In the genomic region with DNA sequence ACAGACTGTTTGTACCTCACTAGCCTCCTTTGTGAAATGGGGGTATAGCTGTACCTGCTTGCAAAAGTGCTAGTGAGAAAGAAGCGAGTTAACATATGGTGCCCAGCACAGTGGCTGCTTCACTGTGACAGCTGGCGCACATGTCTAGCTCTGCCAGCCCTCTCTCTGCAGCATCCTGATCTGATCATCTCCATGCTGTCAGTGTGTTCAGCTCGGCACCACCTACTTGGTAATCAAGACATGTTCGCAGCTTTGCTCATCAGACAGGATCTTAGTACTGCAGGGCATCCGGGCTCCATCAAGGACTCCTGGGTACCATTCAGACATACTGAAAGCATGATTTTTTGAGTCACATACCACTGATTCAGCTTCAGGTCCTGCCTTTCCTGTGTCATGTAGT, we compare ENCODE assay signal across 15 mouse cellular contexts.
DNase-seq lines count a peak whose midpoint lies in the region; ATAC-seq and TF ChIP-seq lines count a peak whose summit lies in the region.
"Had no signal": no experiment of that assay in that cellular context is flagged by ENCODE, and none has a peak within 500 bp of the region (broad histone marks: within the 10 kb centered on the region; RNA-seq: fewer than 3 reads in every experiment).

No protein-coding gene starts in this region.

- H3K4me2 ChIP-seq in hindbrain, embryonic 16.5 days (ENCODE audit: low read length), result no peak overlapping the region
- H3K4me2 ChIP-seq in stomach, postnatal 0 days (replicated peaks; ENCODE audit: low read depth), result no peak overlapping the region
- no peak overlapping the region for H3K4me2 ChIP-seq in intestine, embryonic 16.5 days (ENCODE audit: low read depth, low read length)
- H3K4me2 ChIP-seq: liver, embryonic 13.5 days had no signal

- H3K9me3 ChIP-seq in hindbrain, embryonic 16.5 days (ENCODE audit: control insufficient read depth, low read length), result no peaks in the 10 kb centered on the region
- no peaks in the 10 kb centered on the region for H3K9me3 ChIP-seq in stomach, postnatal 0 days (ENCODE audit: control insufficient read depth, low read length)
- no peaks in the 10 kb centered on the region for H3K9me3 ChIP-seq in intestine, embryonic 16.5 days (ENCODE audit: control insufficient read depth, low read length)
- H3K9me3 ChIP-seq: liver, embryonic 13.5 days had no signal

- DNase-seq in frontal cortex, adult 2 months (ENCODE audit: extremely low spot score in 1 of 2, low spot score in 1 of 2), result peak; percentile 5 to 45
- no peak for DNase-seq in frontal cortex, postnatal 25 days (ENCODE audit: low spot score in 2 of 2)
- peak; percentile 29 to 50 for DNase-seq in layer of hippocampus, postnatal 14 days (ENCODE audit: low spot score in 2 of 2)
- DNase-seq in neural tube, embryonic 10.5 days (ENCODE audit: extremely low spot score, low spot score), result peak; percentile 6
- DNase-seq in stomach, postnatal 0 days (ENCODE audit: low spot score), result no peak
- DNase-seq in embryo, embryonic 10 days (ENCODE audit: low spot score), result no peak
- DNase-seq: embryo, embryonic 11 days; heart, adult 11 months; kidney, adult 8-10 months; liver, embryonic 13.5 days; lung, postnatal 4 days; thymus, postnatal 36 days had no signal

- ATAC-seq in hindbrain, embryonic 16.5 days, result peak; percentile 83
- no peak for ATAC-seq in stomach, postnatal 0 days (ENCODE audit: low FRiP score, low TSS enrichment)
- no peak for ATAC-seq in intestine, embryonic 16.5 days

- H3K36me3 ChIP-seq in hindbrain, embryonic 16.5 days (ENCODE audit: control insufficient read depth, insufficient read depth, low read length), result no peaks in the 10 kb centered on the region
- no peaks in the 10 kb centered on the region for H3K36me3 ChIP-seq in stomach, postnatal 0 days (ENCODE audit: control insufficient read depth, insufficient read depth, low read length)
- H3K36me3 ChIP-seq in intestine, embryonic 16.5 days (ENCODE audit: control insufficient read depth, insufficient read depth, low read length), result no peaks in the 10 kb centered on the region
- H3K36me3 ChIP-seq: liver, embryonic 13.5 days had no signal

- no peak overlapping the region for H3K4me3 ChIP-seq in hindbrain, embryonic 16.5 days (ENCODE audit: low read length)
- H3K4me3 ChIP-seq in stomach, postnatal 0 days (ENCODE audit: low read depth, low read length), result no peak overlapping the region
- H3K4me3 ChIP-seq in intestine, embryonic 16.5 days (ENCODE audit: low read length), result no peak overlapping the region
- H3K4me3 ChIP-seq: erythroblast, embryonic 14.5 days; liver, embryonic 13.5 days had no signal

- no peaks in the 10 kb centered on the region for H3K27me3 ChIP-seq in hindbrain, embryonic 16.5 days (replicated peaks; ENCODE audit: control insufficient read depth, insufficient read depth, low read length)
- no peaks in the 10 kb centered on the region for H3K27me3 ChIP-seq in stomach, postnatal 0 days (ENCODE audit: control insufficient read depth, insufficient read depth, low read length)
- no peaks in the 10 kb centered on the region for H3K27me3 ChIP-seq in intestine, embryonic 16.5 days (replicated peaks; ENCODE audit: control insufficient read depth, insufficient read depth, low read length)
- H3K27me3 ChIP-seq: liver, embryonic 13.5 days had no signal

- H3K27ac ChIP-seq in hindbrain, embryonic 16.5 days (ENCODE audit: low read depth, low read length), result no peak overlapping the region
- no peak overlapping the region for H3K27ac ChIP-seq in stomach, postnatal 0 days (replicated peaks)
- H3K27ac ChIP-seq in intestine, embryonic 16.5 days (ENCODE audit: low read length), result no peak overlapping the region
- H3K27ac ChIP-seq: liver, embryonic 13.5 days had no signal

- TF ChIP-seq EP300 in stomach, postnatal 0 days (optimal IDR thresholded peaks at IDR 0.05), result no peak

- H3K9ac ChIP-seq in hindbrain, embryonic 16.5 days (ENCODE audit: low read depth, low read length), result no peak overlapping the region
- H3K9ac ChIP-seq in stomach, postnatal 0 days (ENCODE audit: low read length), result no peak overlapping the region
- H3K9ac ChIP-seq in intestine, embryonic 16.5 days (ENCODE audit: low read depth, low read length), result no peak overlapping the region
- H3K9ac ChIP-seq: liver, embryonic 13.5 days had no signal

- H3K4me1 ChIP-seq in hindbrain, embryonic 16.5 days (ENCODE audit: control insufficient read depth, insufficient read depth, low read depth, low read length), result no peaks in the 10 kb centered on the region; the same call in 1 of the 2 replicates
- no peaks in the 10 kb centered on the region for H3K4me1 ChIP-seq in stomach, postnatal 0 days (replicated peaks; ENCODE audit: control insufficient read depth, insufficient read depth)
- H3K4me1 ChIP-seq in intestine, embryonic 16.5 days (ENCODE audit: control insufficient read depth, insufficient read depth, low read length), result no peaks in the 10 kb centered on the region

- no peak for TF ChIP-seq CTCF in stomach, postnatal 0 days (IDR thresholded peaks at IDR 0.05; ENCODE audit: low read depth)

- WGBS in hindbrain, embryonic 16.5 days, result 77% methylated on average over 5 of the region's 5 CpGs
- 86% methylated on average over 5 of the region's 5 CpGs for WGBS in stomach, postnatal 0 days
- 84% methylated on average over 5 of the region's 5 CpGs for WGBS in intestine, embryonic 16.5 days

Comparison
In these comparisons a context has a peak if more than half of its experiments do, and no peak if none do; other contexts are left out.
1. DNase-seq: peak in frontal cortex, adult 2 months (2 of 2), layer of hippocampus, postnatal 14 days (2 of 2) and neural tube, embryonic 10.5 days (single experiment); none in frontal cortex, postnatal 25 days (0 of 2), stomach, postnatal 0 days (single experiment) and embryo, embryonic 10 days (single experiment).